Mouse (Mus musculus) MEL-GATA-1-ER (cell line): Measurements from ENCODE around the gene Card10.
A peak's percentile ranks its signal among the peaks of the same experiment; 100 is the strongest.
"Not testable (repeated sequence)": the region's sequence is repeated elsewhere in the genome, so short reads cannot be mapped to it uniquely, and the experiment has no call there.

Experiments
- DNase-seq: peaks from one replicate; pipeline ENCODE4 v3.0.0-alpha.2; 2012; ENCODE audit warnings: low read depth; ENCODE audit errors: extremely low read depth

Gene Card10

DNA sequence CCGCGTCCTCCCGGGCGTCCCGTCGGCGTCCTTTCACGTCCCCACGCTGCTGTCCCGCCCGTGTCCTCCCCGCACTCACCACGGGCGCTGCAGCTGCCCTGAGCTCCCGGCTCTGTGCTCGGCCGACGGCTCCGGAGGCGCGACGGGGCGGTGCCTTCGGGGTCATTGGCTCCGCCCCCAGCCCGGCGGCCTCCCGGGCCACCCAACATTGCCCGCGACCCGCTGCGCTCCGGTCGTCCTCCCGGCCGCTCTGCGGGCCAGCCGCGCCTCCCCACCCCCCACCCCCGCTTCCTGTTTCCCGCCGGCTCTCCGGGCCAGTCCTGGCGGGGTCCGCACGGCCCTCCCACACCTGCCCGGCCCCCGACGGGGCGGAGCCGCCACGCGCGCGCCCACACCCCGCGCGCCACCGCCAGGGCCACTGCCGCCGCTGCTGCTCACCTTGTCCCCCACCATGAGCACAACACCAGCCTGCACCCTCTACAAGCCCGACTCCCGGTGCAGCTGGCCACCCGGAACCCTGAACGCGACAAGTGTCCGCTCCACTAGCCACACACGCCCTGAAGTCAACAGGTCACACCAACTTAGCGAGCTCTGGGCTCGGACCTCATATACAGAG lies at the start of gene Card10:
TSS of gene Card10 (minus strand) at position 267 of the 616 bp plus-strand sequence.
- no peak for DNase-seq

DNA sequence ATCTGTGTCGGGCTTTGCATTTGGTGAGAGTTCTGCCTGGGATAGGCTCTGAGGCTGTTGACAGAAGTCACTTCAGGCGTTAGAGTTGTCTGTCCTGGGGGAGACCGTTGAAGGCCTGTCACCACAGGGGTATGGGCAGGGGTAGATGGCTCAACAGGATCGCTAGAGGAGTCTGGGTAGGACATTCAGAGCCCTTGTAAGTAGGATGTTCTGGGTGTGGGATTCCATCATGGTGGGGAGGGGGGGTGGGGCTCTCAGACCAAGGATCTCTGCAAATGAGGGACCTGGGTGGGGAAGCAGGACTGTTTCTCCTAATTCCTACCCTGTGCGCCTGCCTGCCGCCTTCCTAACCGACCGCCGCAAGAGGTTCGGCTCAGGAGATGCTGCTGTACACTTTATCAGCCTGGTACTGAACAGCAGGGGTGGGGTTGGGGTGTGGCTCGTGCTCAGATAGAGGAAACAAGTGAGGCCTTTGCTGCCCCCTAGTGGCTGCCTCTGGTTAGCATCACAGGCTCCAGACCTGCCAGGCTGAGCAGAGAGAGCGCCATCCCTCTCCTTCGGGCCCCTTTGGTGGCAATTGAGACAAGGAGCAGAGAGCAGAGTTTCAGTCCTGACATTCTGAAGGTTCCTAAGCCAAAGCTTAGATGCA lies 48.8 kb upstream of the Card10 start:
- peak; percentile 86 for DNase-seq

- DNase-seq = no peak
Measured at GRCm38 (mm10) chr15:78850944-78851343, 48.1 kb upstream of the Card10 start.

DNA sequence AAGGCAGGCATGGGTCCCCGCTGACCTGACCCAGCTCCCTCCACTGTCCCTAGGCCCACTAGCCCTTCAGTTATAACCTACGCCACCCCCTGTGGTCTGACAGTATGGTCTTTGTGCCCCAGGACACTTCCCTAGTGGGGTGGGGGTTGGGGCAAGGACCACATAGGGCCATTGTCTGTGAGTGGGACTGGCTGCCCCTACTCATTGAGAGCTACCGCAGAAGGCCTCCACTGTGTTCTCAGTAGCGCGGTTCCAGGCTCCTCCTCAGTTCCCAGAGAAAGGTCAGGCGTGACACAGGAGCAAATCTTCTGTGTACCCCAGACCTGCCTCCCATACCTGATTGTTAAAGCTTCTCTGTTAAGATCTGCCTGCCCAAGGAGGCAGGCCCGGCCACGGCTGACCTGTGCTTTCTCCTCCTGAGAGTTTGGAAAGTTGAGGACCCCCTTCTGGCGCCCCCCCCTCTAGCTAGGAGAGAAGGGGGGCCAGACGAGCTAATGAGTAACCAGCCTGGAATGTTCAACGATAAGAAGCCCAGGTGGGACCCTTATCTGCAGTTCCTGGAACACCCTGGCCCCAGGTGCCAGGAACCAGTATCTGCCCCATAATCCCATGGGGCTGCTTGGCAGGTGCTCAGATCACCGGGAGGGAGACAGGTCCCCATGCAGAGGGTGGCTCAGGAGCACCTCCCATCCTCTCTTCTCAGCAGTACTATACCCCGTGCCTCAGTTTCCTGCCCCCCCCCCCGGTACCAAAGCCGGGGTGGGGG lies 47.4 kb upstream of the Card10 start:
- no peak for DNase-seq

DNA sequence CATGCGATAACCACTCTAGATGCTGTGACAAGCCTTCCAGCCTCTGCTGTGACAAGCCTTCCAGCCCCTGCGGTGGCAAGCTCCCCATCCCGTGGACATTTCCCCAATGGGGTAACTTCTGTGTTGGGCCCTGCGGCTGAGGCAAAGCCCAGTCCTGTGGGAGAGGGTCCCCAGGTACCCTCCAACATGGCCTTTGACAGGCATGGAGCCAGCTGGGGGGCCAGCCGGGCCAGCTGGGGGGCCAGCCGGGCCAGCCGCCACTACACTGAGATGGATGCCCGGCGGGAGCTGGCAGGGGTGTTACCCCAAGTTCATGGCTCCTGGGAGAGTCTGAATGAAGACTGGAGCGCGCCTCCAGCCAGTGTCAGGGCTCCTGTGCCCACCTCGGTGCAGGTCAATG lies 46.6 kb upstream of the Card10 start:
- no peak for DNase-seq

- no peak for DNase-seq
Measured at GRCm38 (mm10) chr15:78848467-78848866, 45.6 kb upstream of the Card10 start.

DNA sequence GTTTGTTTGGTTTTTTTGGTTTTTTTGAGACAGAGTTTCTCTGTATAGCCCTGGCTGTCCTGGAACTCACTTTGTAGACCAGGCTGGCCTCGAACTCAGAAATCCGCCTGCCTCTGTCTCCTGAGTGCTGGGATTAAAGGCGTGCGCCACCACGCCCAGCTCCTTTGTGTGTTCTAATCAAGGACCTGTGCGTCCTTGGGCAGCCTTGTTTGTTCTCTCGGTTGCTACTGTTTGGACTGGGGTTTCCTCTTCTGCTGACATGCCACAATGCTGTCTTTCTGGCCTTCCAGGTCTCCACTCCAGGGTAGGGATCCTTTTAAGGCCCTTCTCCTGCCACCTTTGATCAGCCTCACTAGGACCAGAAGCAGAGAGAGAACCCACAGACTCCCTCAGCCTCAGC lies 44.0 kb upstream of the Card10 start:
- DNase-seq = not testable (repeated sequence)

- no peak for DNase-seq
Measured at GRCm38 (mm10) chr15:78846352-78846751, 43.5 kb upstream of the Card10 start.

GRCm38 (mm10) chr15:78845867-78846266 lies 43.0 kb upstream of the Card10 start:
- DNase-seq = no peak

- DNase-seq = no peak
Measured at GRCm38 (mm10) chr15:78845321-78845720, 42.5 kb upstream of the Card10 start.

DNA sequence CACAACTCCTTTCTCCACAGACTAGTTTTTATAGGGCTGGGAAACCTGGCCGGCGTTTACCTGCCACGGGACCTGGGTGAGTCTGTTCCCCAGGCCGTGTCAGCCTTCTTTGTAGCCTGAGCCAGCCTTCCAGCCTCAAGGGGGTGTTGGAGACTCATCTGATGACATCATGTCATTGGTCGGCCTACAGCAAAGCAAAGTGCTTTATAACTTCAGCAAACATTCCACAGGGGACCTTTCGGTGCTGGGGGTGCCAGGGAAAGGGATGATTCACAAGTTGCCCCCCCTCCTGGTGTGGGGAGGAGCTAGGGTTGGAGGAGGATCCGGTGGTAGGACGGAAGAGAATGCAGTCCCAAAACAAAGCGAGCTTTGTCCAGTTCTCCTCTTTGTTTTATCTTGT lies 41.9 kb upstream of the Card10 start:
- no peak for DNase-seq

GRCm38 (mm10) chr15:78843581-78844469 lies 41.0 kb upstream of the Card10 start:
- peak; percentile 66 for DNase-seq

DNA sequence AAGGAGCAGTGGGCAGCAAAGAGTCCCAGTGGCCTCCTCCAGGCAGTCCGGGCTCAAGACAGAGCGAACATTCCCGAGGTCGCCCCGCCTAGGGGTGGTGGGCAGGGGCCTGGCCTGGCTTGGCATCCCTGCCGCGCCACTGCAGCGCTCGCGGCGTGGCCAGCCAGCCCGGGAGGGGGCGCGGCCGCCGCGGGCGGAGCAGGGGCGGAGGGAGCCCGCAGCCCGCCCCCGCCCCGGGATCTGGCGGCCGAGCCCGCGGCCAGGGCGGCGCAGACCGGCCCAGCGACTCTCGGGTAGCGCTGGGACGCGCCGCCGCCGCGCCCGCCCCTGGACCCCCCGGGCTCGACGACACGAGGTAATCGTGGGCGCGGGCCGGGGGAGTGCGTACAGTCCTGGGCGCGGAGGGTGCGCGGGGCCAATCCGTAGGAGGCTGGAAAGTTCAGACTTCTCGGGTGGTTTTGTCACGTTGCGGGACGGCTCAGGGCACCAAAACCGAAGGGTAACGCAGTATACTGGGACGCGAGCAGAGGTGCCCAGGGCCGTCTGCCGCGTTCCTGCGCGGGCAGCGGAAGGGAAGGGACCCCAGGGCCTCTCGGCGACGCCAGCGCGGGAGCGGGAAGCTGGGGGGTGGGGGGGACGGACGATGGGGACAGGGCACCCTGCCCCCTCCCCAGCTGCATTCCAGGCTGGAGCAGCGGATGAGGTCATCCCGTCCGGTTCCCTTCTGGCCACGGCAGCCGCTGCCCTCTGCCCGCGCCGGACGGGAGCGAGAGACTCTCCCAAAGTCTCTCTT lies 39.7 kb upstream of the Card10 start, which contains the start of gene Cdc42ep1:
TSS of gene Cdc42ep1 (plus strand) at position 254 of the 793 bp plus-strand sequence.
- DNase-seq = no peak

DNA sequence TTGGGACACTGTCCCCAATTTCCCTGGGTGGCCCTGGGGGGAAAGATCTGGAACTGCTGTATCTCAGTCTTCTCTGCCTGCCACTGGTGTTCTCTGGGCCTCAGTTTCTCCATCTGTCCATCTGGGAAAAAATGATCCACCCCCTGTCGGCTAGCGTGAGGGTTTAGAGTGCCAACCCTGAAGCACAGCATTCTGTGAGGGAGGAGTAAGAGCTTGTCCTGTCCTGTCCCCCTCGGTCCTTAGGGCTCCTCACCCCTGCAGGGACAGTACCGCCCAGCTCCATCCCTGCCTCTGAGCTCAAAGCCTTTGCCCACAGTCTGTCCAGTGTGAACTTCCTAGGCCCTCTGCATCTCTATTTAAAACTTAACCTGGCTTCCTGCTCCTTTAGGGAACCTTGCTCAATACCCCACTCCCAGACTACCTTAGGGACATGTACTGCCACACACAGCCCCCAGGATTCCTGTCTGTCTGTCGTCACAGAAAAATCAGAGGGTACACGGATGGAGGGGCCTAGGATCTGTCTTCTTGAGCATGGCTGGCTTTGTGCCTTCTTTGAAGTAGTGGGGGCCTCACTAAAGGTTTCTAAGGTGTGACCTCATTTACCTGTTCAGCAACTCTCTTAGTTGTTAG lies 38.4 kb upstream of the Card10 start:
- DNase-seq = no peak

DNA sequence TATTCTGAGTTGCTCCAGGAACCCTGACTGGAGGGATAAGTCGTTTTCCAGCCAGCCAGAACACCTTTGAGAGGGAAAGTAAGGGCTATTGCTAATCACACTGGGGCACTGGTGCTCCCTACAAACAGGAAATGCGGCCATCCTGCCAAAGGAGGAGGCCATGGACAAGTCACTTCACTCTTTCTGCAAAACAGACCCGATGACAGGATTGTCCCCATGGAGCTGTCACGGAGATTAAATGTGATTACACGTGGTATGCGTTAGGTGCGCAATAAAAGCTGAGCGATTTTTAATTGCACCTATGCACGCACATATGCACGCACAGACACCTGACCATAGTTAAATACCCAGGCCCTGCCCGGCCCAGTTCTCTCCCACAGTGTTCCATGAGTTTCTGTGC lies 37.9 kb upstream of the Card10 start:
- DNase-seq = no peak

DNA sequence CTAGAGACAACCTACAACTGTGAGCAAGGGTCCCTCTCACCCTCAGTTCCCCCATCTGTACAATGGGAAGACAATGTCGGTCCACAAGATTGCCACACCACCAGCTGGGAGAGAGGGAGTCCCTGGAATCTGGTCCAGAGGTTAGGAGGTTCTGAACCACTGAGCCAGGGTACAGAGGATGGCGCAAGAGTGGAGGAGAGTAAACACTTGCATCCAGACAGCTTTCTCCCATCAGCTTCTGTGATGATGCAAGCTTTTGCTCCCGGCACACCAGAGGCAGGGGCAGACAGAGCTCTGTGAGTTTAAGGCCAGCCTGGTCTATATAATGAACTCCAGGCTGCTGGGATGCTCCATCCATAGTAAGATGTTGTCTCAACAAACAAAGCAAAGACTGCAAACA lies 37.4 kb upstream of the Card10 start:
- DNase-seq = no peak

DNA sequence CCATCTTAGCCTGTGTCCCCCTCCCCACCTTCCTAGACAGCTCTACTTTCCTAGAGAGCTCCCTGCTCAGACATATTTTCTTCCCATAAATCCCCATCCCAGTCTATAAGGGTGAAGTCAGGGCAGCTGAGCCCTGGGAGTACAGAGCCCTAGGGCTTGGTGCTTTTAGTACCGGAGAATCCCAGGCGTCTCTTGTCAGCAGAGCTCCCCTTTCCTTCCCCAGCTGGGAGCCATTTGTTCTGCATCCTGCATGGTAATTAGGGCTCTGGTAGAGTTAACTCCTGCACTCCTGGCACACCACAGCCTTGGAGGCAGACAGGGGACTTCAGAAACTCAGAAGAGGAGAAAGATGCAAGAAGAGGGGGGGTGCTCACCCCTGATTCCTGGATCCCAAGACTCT lies 36.9 kb upstream of the Card10 start:
- no peak for DNase-seq

DNA sequence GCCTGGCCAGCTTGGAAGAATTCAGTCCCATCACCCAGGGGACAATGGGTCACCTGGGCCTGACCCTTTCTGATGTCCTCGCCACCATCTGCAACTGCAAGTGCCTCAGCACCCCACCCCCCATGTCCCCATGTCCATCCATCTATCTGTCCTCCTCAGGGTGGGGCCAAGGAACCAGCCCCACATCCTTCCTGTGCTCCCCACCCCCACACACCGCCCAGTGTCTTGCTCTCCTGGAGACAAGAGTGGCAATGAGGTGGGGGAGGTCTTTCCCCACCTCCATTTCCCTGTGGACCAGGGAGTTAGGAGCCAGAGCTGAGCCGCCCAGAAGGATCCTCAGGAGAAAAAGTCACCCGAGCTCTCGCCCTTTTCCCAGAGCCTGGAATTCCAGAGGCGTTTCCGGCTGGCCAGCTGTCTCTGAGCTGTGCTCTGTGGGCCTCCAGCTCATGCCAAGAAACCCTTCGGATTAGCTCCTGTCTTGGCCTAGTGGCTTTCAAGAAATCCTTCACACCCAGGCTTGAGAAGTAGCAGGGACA lies 33.3 kb upstream of the Card10 start:
- no peak for DNase-seq

DNA sequence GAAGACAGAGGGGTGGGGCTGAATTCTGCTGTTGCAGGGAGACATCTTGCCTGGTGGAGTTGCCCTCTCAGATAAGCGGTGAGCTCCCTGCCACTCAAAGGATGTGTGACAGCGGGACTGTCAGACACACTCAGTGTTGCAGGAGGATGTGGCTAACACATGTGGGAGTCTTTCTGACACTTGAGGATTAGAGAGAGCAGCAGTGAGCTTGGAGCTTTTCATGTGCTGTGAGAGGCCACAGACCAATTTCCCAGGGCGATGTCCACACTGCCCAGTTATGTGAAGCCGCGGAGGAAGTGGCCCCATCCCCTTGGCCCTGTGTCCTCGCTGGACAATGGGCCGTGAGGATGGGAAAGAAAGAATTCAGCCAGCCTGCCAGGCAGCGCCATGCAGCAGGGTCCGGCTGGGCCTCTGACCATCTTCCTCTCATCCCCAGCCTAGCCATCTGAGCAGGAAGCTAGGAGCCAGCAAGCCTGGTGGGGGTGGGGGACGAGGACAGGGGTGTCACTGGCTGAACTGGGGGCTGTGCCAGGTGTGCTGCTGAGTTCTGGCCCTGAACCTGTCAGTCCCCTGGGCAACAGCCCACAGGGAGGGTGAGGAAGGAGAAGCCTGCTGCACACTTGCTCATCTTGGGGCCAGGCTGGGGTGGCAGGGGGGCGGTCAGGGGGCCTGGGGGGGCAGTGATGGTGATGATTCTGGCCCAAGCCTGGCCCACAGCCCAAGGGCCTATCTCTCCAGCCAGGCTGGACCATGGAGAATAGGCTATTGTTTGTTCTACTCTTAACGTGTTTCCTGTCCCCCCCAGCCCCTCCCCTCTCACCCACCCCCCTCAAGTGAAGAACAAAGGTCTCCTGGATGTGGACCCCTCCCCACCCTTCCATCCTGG lies 32.6 kb upstream of the Card10 start:
- peak; percentile 76 for DNase-seq
